Mouse (Mus musculus): Measurements from ENCODE around the gene Epha7.

Epha7 gene

DNA sequence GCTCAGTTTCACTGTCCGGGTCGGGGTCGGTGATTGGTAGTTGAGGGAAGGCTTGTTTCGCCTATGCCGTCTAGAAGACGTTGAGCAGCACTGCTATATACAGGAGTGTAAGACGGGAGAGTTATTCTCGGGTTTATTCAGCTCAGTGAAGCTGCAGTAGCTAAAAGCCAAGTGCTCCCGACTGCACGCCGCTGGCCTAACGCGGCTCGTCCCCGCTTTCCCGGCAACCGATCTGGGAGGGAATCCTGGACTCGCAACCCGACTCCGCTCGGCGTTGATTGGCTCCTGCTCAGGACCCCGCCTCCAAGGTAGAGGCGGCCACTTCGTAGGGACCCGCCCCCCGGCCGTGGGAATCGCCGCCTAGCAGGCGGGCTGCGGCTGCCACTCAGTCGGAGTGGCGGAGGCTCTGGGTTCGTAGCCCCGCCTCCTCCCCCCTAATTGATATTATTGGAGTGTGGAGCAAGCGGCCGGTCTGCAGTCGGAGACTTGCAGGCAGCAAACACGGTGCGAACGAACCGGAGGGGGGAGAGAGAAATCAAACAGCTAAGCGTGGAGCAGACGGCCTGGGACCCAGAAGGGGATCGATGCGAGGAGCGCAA lies at the start of gene Epha7:
Epha7 (plus strand) TSS at position 441 of the 599 bp plus-strand sequence.
- peak; percentile 79 to 83 for DNase-seq (ENCODE audit: low spot score in 2 of 2)

- no peak for DNase-seq (ENCODE audit: low spot score in 2 of 2)
Observed at GRCm38 (mm10) chr4:28783961-28784360, 29.0 kb upstream of the Epha7 start.

- no peak for DNase-seq (ENCODE audit: low spot score in 2 of 2)
Observed at GRCm38 (mm10) chr4:28808800-28809199, 4.1 kb upstream of the Epha7 start.

DNA sequence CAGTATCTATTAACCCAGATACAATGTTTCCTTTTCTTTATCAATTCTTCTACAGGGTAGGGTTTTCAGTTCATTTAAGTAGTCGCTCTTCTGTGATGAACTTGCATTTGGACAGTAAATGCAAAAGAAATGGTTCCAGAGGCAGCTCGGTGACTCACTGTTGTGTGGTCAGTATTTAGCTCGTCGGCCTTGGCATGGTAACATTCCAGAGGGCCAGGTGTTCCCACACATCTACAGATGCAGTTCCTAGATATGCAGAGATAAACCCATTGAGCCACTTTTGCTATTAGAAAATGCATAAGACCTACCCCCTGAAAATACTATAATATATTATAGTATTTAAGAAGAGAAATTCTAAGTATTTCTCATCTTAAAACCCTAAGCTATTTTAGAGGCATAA lies 3.2 kb upstream of the Epha7 start:
- DNase-seq (ENCODE audit: low spot score in 2 of 2), result no peak

GRCm38 (mm10) chr4:28813551-28814475 lies 882 bp downstream of the Epha7 start:
- DNase-seq (ENCODE audit: low spot score in 2 of 2), result peak; percentile 14 to 65

- no peak for DNase-seq (ENCODE audit: low spot score in 2 of 2)
Observed at GRCm38 (mm10) chr4:28814476-28814815, 1.5 kb downstream of the Epha7 start.

DNA sequence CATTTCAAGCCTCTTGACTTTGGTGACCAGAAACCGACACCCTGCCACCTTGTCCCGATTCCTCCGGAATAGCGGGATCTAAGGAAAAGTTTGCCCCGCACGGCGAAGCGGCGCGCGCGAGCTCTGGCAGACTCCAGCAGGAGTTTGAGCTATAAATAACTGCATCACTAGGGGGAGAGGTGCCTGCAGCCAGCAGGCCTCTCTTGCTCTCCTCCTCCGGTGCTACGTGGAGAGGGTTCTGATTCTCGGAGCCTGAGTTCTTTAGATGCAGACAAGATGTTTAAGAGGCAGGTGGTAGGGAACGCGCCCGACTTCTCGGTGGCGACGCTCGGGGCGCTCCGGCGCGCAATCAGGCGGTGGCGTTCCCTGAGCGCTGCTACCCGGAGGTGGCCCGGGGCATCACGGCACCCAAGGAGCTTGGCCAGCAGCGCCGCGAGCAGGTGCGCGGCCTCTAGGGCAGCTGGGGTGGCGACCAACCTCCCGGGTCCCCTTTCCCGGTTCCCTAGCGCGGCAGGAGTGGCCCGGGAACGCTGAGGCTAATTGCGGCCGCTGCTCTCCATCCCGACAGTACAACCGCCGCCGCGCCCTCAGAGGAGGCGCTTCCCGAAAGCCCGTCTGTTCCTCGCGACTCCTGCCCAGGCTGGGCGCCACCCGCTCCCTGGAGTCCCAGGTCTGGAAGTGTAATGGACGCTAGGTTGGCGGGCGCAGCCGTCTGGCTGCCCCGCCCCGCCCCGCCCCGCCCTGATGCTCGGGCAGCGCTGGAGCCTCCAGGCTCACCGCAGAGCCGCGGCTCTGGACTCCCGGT lies 2.1 kb downstream of the Epha7 start:
- peak; percentile 11 to 63 for DNase-seq (ENCODE audit: low spot score in 2 of 2)

- peak; percentile 12 to 60 for DNase-seq (ENCODE audit: low spot score in 2 of 2)
Observed at GRCm38 (mm10) chr4:28815621-28815920, 2.6 kb downstream of the Epha7 start.

- no peak for DNase-seq (ENCODE audit: low spot score in 2 of 2)
Observed at GRCm38 (mm10) chr4:28823616-28824015, 10.7 kb downstream of the Epha7 start.

- DNase-seq (ENCODE audit: low spot score in 2 of 2), result no peak
Observed at GRCm38 (mm10) chr4:28824616-28825015, 11.7 kb downstream of the Epha7 start.

GRCm38 (mm10) chr4:28837669-28838068 lies 24.7 kb downstream of the Epha7 start:
- DNase-seq (ENCODE audit: low spot score in 2 of 2), result no peak

DNA sequence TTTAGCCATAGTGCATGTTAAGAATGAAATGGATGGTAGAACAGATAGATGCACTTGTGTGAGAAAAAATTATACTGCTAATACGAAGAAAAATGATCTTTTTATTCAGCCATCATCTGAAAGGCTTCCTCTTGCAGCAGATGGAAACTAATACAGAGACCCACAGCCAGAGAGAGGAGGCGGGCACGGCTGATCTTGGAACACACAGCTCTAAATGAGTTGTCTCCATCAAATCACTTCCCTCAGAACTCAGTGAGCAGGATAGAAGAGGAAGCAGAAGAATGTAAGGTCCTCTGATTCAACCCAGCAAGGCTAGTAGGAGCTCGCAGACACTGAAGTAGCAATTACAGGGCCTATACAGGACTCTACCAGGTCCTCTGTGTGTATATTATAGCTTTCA lies 33.4 kb downstream of the Epha7 start:
- no peak for DNase-seq (ENCODE audit: low spot score in 2 of 2)

DNA sequence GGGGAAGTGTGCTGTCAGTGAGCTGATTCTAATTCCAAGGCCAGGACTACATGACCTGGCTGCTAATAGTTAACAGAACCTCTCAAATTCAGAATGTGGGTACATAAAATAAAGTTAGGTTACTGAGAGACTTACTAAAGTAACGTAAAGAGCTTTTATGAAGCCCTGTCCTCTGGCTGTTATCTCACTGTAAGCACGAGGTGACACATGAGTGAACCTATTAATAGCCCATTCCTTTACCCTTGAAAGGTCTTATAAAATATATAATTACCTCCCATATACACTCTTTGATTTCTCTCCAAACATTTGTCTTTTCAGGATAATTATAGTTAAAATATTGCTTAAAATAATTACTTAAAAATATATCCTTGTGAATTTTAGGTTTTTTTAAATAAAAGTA lies 37.5 kb downstream of the Epha7 start:
- DNase-seq (ENCODE audit: low spot score in 2 of 2), result no peak

DNA sequence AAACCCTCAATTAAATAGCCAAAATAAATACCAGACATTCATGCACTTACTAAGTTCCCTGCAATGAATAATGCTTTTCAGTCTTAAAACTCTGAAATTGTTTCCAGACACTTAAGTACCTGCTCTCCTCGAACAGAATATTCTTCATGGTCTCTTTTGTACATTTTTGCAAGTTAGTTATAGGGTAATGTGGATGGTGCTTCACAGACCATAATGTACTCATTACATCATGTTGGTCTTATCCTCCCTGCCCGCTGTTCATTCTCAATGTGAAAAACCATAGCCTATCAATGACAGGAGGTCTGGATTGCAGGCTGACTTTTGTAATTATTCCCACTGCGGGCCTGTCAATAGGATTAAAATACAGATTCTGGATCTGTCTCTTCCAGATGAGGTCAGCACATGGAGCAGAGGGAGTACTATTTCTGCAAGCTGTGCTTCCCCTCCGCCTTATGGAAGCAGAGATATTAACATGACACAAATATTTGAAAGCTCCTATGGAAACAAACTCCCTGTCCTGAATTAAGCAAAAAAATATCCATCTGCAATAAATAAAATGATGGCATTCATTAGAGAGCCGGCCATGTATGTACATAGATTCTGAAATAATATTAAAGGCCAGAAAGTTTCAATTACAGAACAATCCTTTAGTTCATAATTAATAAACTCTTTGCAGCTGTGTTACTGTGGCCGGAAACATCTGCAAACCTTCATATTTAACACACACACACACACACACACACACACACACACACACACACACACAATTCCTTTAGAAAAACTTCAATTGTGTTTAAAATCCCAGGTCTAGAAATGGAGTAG lies 50.1 kb downstream of the Epha7 start:
- no peak for DNase-seq (ENCODE audit: low spot score in 2 of 2)

- no peak for DNase-seq (ENCODE audit: low spot score in 2 of 2)
Observed at GRCm38 (mm10) chr4:28866411-28866810, 53.5 kb downstream of the Epha7 start.

DNA sequence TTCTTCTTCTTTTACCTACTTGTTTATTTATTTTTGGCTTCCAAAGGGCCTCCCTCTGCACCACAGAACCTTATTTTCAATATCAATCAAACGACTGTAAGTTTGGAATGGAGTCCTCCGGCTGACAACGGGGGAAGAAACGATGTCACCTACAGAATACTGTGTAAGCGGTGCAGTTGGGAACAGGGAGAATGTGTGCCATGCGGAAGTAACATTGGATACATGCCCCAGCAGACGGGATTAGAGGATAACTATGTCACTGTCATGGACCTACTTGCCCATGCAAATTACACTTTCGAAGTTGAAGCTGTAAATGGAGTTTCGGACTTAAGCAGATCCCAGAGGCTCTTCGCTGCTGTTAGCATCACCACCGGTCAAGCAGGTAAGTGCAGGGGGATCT lies 58.7 kb downstream of the Epha7 start:
- no peak for DNase-seq (ENCODE audit: low spot score in 2 of 2)

DNA sequence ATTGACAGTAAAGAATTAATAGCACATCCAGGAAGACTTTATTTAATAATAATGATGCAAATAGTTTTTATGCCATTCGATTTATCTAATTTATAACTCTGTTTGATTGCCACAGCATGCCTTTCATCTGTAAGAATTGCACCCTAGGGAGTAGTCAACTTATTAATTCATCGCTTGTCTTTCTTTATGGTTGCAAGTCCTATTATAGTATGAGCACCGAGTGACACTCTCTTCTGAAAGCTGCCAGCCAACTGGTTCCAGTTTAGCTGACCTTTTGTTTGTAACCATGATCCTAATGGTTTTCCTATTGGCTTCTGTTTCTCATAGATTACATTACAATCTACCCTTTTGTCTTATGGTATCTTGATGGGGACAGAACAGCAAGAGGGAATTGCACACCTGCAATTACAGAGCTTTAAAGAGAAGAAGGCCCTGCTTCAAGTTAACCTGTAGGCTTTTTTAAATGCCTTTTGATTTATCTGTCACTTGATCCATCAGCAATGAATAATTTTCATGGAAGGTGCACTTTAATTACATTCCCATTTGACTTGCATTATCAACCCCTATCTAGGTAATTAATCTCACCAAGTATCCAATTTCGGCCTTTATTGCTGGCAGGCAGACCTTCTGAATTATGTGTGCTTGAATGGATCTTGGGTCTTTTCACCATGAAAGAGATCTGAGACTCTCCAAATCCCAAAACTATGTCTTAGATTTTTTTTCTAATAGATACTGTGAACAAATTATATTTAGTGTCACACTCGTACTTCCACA lies 68.5 kb downstream of the Epha7 start:
- DNase-seq (ENCODE audit: low spot score in 2 of 2), result no peak

DNA sequence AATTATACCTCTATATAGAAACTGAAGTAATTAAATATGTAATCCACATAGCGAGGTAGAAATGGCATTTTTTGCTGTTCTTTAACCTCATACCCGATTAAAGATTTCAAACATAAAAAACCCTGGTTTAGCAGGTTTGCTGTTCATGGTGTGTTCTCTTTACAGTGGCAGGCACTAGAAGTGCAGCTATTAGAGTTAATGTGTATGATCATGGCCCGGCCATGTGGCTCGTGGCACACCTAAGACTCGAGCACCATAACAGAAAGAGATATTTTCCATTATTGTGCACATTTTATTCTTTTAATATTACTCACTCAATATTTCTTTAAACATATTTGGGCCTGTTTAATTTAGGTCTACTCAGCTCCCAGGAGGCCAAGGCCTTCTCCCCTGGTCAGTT lies 76.7 kb downstream of the Epha7 start:
- DNase-seq (ENCODE audit: low spot score in 2 of 2), result no peak

GRCm38 (mm10) chr4:28890102-28890501 lies 77.2 kb downstream of the Epha7 start:
- no peak for DNase-seq (ENCODE audit: low spot score in 2 of 2)

DNA sequence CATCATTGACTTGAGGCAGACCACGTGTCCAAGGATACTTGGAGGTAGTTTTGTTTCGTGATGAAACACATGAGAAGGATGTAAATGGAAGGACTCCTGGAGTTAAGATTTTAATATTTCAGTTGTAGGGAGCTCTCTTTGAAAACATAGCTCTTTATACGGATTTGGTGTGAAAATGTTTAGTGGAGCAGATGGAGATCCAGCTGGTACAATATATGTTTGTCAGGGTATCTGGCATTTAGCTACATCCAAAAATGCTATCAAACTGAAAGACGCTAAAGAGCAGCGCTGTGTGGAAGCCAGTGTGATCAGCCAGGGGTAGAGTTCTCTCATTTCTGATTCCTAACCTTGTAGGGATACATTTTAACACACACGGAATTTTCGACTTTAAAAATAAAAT lies 82.5 kb downstream of the Epha7 start:
- no peak for DNase-seq (ENCODE audit: low spot score in 2 of 2)

DNA sequence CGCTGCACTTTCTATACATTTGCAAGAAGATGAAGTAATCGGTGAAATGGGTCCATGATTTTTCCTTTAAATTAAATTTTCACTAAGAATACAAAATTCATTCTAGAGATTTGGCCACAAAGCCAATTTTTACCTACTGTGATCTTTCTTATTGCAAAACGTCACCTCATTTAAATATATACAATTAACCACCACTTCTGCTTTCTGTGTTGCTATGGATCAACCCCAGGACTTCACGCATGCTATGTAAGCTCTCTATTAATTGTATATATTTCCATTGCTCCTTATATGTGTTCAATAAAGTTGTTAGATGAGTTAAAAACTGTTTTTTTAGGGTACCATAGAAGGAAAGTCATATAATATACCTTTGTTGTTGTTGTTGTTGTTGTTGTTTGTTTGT lies 86.4 kb downstream of the Epha7 start:
- no peak for DNase-seq (ENCODE audit: low spot score in 2 of 2)
